Comparison of ENCODE assay signal across 21 mouse cellular contexts in genomic region chr14:61410020-61410419, GRCm38 (mm10). TPM values are rescaled to one million over a fixed set of nuclear protein-coding genes. Genes with fewer than 3 reads are reported as not detected.
DNase-seq lines count a peak whose midpoint lies in the region; ATAC-seq and TF ChIP-seq lines count a peak whose summit lies in the region.
"Had no signal": no experiment of that assay in that cellular context is flagged by ENCODE, and none has a peak within 500 bp of the region (broad histone marks: within the 10 kb centered on the region; RNA-seq: fewer than 3 reads in every experiment).

No protein-coding gene starts in this region.

- H3K27ac ChIP-seq in gastrocnemius, adult 2 months: peak overlapping the region; percentile 78
- H3K27ac ChIP-seq in hindbrain, embryonic 13.5 days: no peak overlapping the region
- H3K27ac ChIP-seq: embryonic facial prominence, embryonic 13.5 days; forebrain, embryonic 13.5 days; heart, embryonic 15.5 days; hindbrain, embryonic 15.5 days had no signal

- ATAC-seq in common myeloid progenitor, adult 5-6 weeks (replicated peaks; ENCODE audit: low read depth, poor library complexity, severe bottlenecking): peak; percentile 27; the same call in 1 of the 2 replicates
- peak; percentile 72 for ATAC-seq in megakaryocyte-erythroid progenitor cell, adult 5-6 weeks (replicated peaks; ENCODE audit: low FRiP score, low TSS enrichment, poor library complexity, severe bottlenecking)
- no peak for ATAC-seq in hindbrain, embryonic 13.5 days (ENCODE audit: low FRiP score)
- ATAC-seq: forebrain, embryonic 13.5 days; forebrain, postnatal 0 days had no signal

- H3K9me3 ChIP-seq in hindbrain, embryonic 13.5 days: no peaks in the 10 kb centered on the region
- H3K9me3 ChIP-seq: embryonic facial prominence, embryonic 13.5 days; forebrain, embryonic 13.5 days; G1E; heart, embryonic 15.5 days; hindbrain, embryonic 15.5 days had no signal

- H3K4me3 ChIP-seq in gastrocnemius, adult 2 months: no peak overlapping the region
- H3K4me3 ChIP-seq in hindbrain, embryonic 13.5 days: no peak overlapping the region
- H3K4me3 ChIP-seq: embryonic facial prominence, embryonic 13.5 days; forebrain, embryonic 13.5 days; heart, embryonic 15.5 days; hindbrain, embryonic 15.5 days had no signal

- peaks cover 14% of the 10 kb centered on the region for H3K4me1 ChIP-seq in hindbrain, embryonic 13.5 days (replicated peaks)

- intact Hi-C loops in gastrocnemius, adult 2 months (cut with DNase I): no loop called here

- TF ChIP-seq CTCF in gastrocnemius, adult 2 months (IDR thresholded peaks at IDR 0.05): peak; percentile 4; the same call in 1 of the 2 replicates

- H3K36me3 ChIP-seq in hindbrain, embryonic 13.5 days: no peaks in the 10 kb centered on the region
- H3K36me3 ChIP-seq: heart, embryonic 15.5 days; hindbrain, embryonic 15.5 days had no signal

- 87% methylated on average over 2 of the region's 2 CpGs for WGBS in hindbrain, embryonic 13.5 days

- no peaks in the 10 kb centered on the region for H3K27me3 ChIP-seq in hindbrain, embryonic 13.5 days
- H3K27me3 ChIP-seq: embryonic facial prominence, embryonic 13.5 days; forebrain, embryonic 13.5 days; heart, embryonic 15.5 days; hindbrain, embryonic 15.5 days had no signal

- DNase-seq in gastrocnemius, adult 2 months: no peak
- no peak for DNase-seq in gastrocnemius, adult 8-10 months (ENCODE audit: low spot score in 2 of 2)
- peak; percentile 57 for DNase-seq in 416B (ENCODE audit: low read depth)
- DNase-seq in thymus, adult 18-20 months: no peak
- DNase-seq: adrenal gland, adult 8-10 months; cerebellum, adult 11-12 months; cerebellum, adult 9-10 months; cerebellum, postnatal 25 days; forebrain, postnatal 0 days; gastrocnemius, postnatal 36 days; heart, adult 11 months; heart, postnatal 14 days had no signal

- no peak overlapping the region for H3K9ac ChIP-seq in hindbrain, embryonic 13.5 days
- H3K9ac ChIP-seq: embryonic facial prominence, embryonic 13.5 days; forebrain, embryonic 13.5 days; forebrain, postnatal 0 days; heart, embryonic 15.5 days; hindbrain, embryonic 15.5 days had no signal

- no peak overlapping the region for H3K4me2 ChIP-seq in hindbrain, embryonic 13.5 days
- H3K4me2 ChIP-seq: embryonic facial prominence, embryonic 13.5 days; forebrain, embryonic 13.5 days; heart, embryonic 11.5 days; heart, embryonic 15.5 days; hindbrain, embryonic 15.5 days had no signal

RNA-seq across cellular contexts. Expression of gene Kpna3, which starts 29.7 kb away (rescaled TPM):
- total RNA-seq in gastrocnemius, adult 2 months (2021): 100 to 1,000 TPM; 111 to 118 TPM
- 100 to 1,000 TPM; 113 to 141 (median 124) TPM for total RNA-seq in gastrocnemius, adult 8-10 months (2022)
- 88.6 and 92.3 TPM in 2 replicates for total RNA-seq in common myeloid progenitor, adult 5-6 weeks (2017)
- total RNA-seq in megakaryocyte-erythroid progenitor cell, adult 5-6 weeks (2014; fragmentation: Nextera tagmentation): 62.5 and 65.8 TPM in 2 replicates
- 62.2 and 64.0 TPM in 2 replicates for total RNA-seq in megakaryocyte-erythroid progenitor cell, adult 5-6 weeks (2017)
- 74.3 and 75.1 TPM in 2 replicates for polyA plus RNA-seq in hindbrain, embryonic 13.5 days (2015; fragmentation: Nextera tagmentation; extraction: Ambion mirVana)

RNA-seq across cellular contexts. Expression of gene Ebpl, which starts 49.8 kb away (rescaled TPM):
- total RNA-seq in gastrocnemius, adult 2 months (2021): 1 to 10 TPM; 1.1 to 1.2 TPM
- total RNA-seq in gastrocnemius, adult 8-10 months (2022): 1 to 10 TPM in 3 of 4 experiments, under 1 TPM in 1; 0.99 to 1.5 (median 1.2) TPM
- total RNA-seq in common myeloid progenitor, adult 5-6 weeks (2017): 4.3 and 6.0 TPM in 2 replicates
- 2.6 and 3.4 TPM in 2 replicates for total RNA-seq in megakaryocyte-erythroid progenitor cell, adult 5-6 weeks (2014; fragmentation: Nextera tagmentation)
- total RNA-seq in megakaryocyte-erythroid progenitor cell, adult 5-6 weeks (2017): 1.8 and 2.7 TPM in 2 replicates
- polyA plus RNA-seq in hindbrain, embryonic 13.5 days (2015; fragmentation: Nextera tagmentation; extraction: Ambion mirVana): 10.3 and 10.7 TPM in 2 replicates
